Mouse (Mus musculus): ENCODE results near the gene Rab32.

DNA sequence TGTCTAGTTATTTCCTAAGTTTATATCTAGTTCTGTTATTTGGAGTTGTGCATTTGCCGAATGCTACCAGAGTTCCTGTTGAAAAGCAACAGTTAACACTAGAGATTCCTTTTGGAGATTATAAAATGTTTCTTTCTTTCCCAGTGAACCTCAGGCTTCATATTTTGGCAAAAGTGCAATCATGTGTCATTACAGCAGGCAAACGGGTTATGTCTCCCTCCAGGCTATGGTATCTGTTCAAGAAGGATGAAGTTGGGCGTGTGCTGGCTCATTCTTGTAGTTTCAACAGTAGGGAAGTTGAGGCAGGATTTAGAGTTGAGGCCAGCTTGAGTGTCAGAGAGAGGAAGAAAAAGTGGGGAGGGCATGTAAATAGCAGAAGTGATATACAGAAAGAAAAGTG, 2.4 kb downstream of the Rab32 start:
- TF ChIP-seq CTCF (conservative IDR thresholded peaks at IDR 0.05; ENCODE audit: low read length) (no peak), NANOG (IDR thresholded peaks at IDR 0.05; ENCODE audit: borderline replicate concordance, low read length) (no peak)
